Mouse (Mus musculus): ENCODE measurements around the gene Lhb. TPM values are rescaled to one million over a fixed set of nuclear protein-coding genes. Genes with fewer than 3 reads are reported as not detected.

The Lhb gene
- total RNA-seq, 2 experiments from 2014 or later, result not detected

GRCm38 (mm10) chr7:45412421-45412820 lies 8.2 kb upstream of the Lhb start:
- intact Hi-C loops (cut with DNase I), result no loop called here
- DNase-seq (ENCODE audit: low spot score in 2 of 2), result no peak

- intact Hi-C loops (cut with DNase I), result no loop called here
- no peak for DNase-seq (ENCODE audit: low spot score in 2 of 2)
These were observed 7.3 kb upstream of the Lhb start, which contains the start of gene Ntf5 for GRCm38 (mm10) chr7:45413113-45413863. TSS of gene Ntf5 (plus strand) at chr7:45413695.

DNA sequence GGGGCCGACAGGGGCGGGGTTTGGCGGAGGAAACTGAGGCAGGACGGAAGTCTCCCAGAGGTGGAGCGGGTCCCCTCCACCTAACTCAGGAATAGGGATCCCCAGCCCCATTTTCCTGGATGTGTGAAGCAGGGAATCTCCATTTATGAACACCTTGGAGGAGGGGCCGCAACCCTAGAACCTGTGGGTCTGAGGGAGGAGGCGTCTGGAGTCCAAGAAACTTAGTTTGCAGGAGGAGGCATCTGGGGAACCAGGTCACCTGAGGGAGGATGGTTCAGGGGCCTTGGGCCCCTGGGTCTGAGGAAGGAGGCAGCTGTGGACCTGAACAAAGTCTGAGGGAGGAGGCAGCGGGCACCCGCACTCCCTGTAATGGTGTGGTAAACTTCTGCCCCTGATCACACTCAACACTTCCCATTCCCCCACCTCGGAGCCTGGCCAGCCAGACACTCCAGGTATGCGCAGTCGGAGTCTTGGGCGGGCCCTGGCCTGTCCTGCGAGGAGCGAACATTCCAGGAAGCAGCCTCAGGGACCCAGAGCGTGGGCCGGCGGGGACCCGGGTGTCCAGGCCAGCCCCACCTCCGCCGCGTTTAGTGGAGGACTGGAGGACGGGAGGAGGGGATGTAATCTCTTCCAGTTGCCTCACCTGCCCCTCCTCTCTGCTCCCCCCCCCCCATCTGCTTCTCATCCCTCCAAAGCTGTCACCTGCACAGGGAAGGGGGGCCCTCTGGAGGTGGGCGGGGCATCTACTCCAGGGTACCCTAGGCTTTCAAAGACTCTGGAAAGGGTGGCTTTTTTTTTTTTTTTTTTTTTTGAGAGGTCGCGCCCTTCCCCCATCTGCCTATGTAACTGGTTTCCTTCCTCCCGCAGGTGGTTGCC lies 6.5 kb upstream of the Lhb start:
- intact Hi-C loops (cut with DNase I), result no loop called here
- DNase-seq (ENCODE audit: low spot score in 2 of 2), result no peak

GRCm38 (mm10) chr7:45414740-45415224 lies 5.8 kb upstream of the Lhb start:
- no peak for DNase-seq (ENCODE audit: low spot score in 2 of 2)
- intact Hi-C loops (cut with DNase I), result no loop called here

- DNase-seq (ENCODE audit: low spot score in 2 of 2), result peak; percentile 33 to 69
These were observed 5.0 kb upstream of the Lhb start for GRCm38 (mm10) chr7:45415636-45416035.

GRCm38 (mm10) chr7:45417962-45418492 lies 2.6 kb upstream of the Lhb start:
- intact Hi-C loops (cut with DNase I), result no loop called here
- no peak for DNase-seq (ENCODE audit: low spot score in 2 of 2)

More at GRCm38 (mm10) chr7:45415636-45416035, 5.0 kb upstream of the Lhb start:
- intact Hi-C loops (cut with DNase I), result no loop called here

DNA sequence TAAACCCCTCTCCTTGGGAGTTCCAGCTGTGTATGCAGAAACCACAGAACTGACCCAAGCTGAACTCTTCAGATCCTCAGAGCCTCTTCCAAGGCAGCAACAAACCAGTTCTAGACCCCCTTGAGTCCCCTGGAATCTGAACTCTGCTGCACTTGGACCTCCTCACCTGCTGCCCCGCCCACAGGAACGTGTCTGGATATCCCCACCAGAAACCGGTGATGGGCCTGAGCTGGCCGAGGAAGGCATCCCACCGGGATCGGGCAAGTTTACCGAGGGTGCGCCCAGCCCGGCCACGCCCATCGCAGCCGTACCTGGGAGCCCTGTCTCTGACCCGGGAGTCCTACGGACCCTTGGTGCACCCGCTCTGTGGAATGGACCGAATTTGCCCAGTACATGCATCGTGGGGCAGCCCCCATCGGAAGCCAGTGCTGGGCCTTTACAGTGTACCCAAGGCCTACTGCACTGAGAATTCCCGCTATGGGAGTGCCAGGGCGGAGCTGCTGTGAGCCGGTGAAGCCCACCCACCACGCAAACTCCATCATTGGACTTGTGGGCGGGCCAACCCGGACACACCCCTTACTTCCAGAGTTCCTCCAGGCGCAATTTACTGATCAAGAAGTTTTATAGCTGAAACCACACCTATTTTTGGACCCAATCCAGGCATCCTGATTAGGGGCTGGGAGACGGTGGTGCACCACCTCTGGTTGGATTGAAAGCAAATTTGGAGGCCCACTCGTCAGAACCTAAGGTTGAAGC lies 583 bp upstream of the Lhb start:
- no peak for DNase-seq (ENCODE audit: low spot score in 2 of 2)
- intact Hi-C loops (cut with DNase I), result no loop called here

GRCm38 (mm10) chr7:45421194-45421593 lies 574 bp downstream of the Lhb start:
- DNase-seq (ENCODE audit: low spot score in 2 of 2), result no peak
- intact Hi-C loops (cut with DNase I), result no loop called here

GRCm38 (mm10) chr7:45426556-45426955 lies 5.9 kb downstream of the Lhb start:
- intact Hi-C loops (cut with DNase I), result no loop called here
- no peak for DNase-seq (ENCODE audit: low spot score in 2 of 2)

DNA sequence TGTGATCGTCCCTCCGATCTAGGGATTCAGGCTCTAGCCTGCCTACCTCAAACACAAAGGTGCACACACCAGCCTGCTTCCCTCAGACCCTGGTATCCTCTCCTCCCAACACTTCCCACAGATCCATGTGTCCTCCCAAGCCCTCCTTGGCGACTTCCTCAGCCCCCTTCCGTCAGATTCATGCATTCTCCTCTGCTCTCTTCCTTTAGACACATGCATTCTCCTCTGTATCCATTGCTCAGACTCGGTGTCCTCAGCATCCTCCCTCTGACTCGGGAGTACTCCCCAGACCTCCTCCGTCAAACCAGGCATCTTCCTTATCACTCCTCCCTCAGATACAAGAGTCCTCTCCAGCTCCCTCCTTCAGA lies 13.2 kb downstream of the Lhb start:
- DNase-seq (ENCODE audit: low spot score in 2 of 2), result no peak
- intact Hi-C loops (cut with DNase I), result no loop called here

- intact Hi-C loops (cut with DNase I), result no loop called here
These were observed 13.8 kb downstream of the Lhb start, which contains the start of gene Gys1 for GRCm38 (mm10) chr7:45434203-45435015. TSS of gene Gys1 (plus strand) at chr7:45434844.

GRCm38 (mm10) chr7:45435038-45435437 lies 14.4 kb downstream of the Lhb start:
- DNase-seq (ENCODE audit: low spot score in 2 of 2), result no peak
- intact Hi-C loops (cut with DNase I), result no loop called here

More at GRCm38 (mm10) chr7:45434203-45435015, 13.8 kb downstream of the Lhb start, which contains the start of gene Gys1:
- DNase-seq (ENCODE audit: low spot score in 2 of 2), result peak; percentile 100

DNA sequence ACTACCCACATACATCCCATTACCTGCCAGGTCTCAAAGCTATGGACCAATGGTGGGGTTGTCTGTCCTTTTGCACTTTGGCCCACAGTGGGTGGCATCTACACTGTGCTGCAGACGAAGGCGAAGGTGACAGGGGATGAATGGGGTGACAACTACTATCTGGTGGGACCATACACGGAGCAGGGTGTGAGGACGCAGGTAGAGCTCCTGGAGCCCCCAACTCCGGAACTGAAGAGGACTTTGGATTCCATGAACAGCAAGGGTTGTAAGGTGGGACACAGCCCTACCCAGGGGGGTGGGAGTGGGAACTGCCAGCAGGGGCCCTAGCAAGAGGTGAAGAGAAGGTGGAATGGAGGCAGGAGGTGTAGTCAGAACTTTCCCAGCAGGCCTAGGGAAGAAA lies 15.8 kb downstream of the Lhb start:
- intact Hi-C loops (cut with DNase I), result no loop called here
- DNase-seq (ENCODE audit: low spot score in 2 of 2), result no peak

GRCm38 (mm10) chr7:45437046-45437445 lies 16.4 kb downstream of the Lhb start:
- intact Hi-C loops (cut with DNase I), result no loop called here
- no peak for DNase-seq (ENCODE audit: low spot score in 2 of 2)

- intact Hi-C loops (cut with DNase I), result no loop called here
- no peak for DNase-seq (ENCODE audit: low spot score in 2 of 2)
These were observed 17.1 kb downstream of the Lhb start, which contains the start of gene Ruvbl2 for GRCm38 (mm10) chr7:45437521-45438276. TSS of gene Ruvbl2 (minus strand) at chr7:45438096.

DNA sequence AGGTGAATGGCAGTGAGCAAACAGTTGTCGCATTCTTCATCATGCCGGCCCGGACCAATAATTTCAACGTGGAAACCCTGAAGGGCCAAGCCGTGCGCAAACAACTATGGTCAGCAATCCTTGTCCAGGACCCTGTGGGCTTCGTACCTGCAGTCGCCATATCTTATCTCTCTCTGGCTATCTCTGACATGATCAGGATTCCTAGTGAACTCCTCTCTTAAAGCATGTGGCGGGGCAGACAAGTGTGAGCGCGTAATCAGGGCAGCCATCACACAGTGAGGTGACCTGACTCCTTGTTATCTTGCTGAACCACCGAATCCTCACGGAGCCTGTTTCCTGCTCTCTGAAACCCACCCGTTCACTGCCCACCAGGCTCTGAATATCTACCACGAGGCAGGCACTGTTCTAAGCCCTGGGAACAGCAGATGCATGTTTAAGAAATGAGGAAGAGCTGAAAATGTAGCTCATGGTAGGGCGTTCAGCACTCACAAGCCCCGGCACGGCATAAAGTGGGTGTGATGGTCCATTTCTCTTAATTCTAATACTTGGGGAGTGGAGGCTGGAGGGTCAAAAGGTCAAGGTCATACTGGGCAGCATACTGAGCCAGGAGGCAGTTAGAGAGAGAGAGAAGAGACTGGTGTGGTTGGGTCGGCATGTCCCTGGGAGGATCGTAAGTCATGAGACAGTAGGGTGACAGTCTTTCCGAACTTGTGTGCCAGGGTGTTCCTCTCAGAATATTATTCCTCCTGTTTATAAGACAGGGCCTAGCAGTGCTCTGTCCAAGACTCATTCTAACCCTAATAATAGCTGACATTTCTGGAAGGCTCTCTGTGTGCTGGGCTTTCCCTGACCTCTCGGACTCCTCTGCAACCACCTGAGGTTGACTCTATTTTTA lies 23.2 kb downstream of the Lhb start:
- intact Hi-C loops (cut with DNase I), result no loop called here
- no peak for DNase-seq (ENCODE audit: low spot score in 2 of 2)

DNA sequence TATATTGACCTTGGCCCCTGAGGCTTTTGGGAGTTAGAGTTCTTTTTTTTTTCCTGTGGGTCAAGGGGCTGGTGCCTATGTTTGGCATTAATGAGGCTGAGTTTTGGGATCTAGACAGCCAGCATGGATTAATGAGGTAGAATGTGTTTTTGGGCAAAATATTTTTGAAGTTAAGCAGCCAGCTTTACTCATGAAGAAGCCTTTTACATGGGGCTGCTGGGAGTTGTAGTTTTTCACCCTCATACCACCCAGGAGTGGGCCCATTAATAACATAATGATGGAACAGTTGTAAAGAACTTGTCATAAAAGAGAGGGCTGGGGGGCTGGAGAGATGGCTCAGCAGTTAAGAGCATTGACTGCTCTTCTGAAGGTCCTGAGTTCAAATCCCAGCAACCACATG lies 26.0 kb downstream of the Lhb start:
- intact Hi-C loops (cut with DNase I), result no loop called here
- no peak for DNase-seq (ENCODE audit: low spot score in 2 of 2)
